Mouse (Mus musculus) activated CD4-positive, CD25-positive, alpha-beta regulatory T cell, adult 4 months (primary cell): ENCODE results near the gene Usp8. TPM values are rescaled to one million over a fixed set of nuclear protein-coding genes. Genes with fewer than 3 reads are reported as not detected.

ENCODE experiments used
- ATAC-seq: one replicate; pipeline ENCODE4 v1.8.0; 2017
- polyA plus RNA-seq, 2 experiments: library from polyadenylated mRNA; unstranded; fragments of 100-300 nt; shearing (Covaris generic); gene quantifications; one replicate each; pipeline ENCODE4 v1.2.1; 2017

Gene Usp8
- polyA plus RNA-seq = 10 to 100 TPM; 36.0 to 37.8 TPM

DNA sequence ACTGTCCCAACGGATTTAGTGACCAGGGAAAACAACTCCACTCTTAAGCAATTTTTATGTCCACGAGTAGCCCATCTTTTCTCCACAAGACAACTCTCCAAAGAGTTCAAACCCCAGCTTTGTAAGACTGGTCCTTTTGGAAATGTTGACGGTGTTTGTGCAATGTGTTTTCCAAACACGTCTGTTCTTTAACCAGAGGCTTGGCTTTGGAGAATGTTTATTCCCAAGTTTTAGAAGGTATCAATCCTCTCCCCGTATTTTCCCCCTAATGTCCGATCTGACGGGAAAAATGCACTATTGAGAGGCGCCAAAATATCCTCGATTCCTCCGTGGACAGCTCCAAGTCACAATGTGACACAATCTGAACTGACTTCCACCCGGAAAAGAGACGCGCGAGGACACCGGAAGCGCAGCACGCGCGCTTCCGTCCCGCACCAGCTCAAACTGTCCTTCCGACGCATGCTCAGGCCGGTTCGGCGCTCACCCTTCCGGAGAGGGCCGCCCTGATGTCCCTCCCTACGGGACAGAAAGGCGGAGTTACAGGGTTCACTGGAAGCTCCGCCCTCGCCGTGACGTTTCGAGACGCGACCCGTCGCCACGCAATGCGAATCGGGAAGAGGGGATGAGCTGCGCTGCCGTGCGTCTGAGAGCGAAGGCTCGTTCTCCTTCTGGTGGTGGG is at the start of gene Usp8:
Usp8 (plus strand) TSS at position 570 of the 679 bp plus-strand sequence.
- peak; percentile 90 for ATAC-seq

GRCm38 (mm10) chr2:126663481-126663880 is 43.6 kb upstream of the Usp8 start:
- peak; percentile 45 for ATAC-seq

GRCm38 (mm10) chr2:126665984-126666383 is 41.1 kb upstream of the Usp8 start:
- peak; percentile 80 for ATAC-seq

GRCm38 (mm10) chr2:126668621-126669252 is 38.4 kb upstream of the Usp8 start:
- ATAC-seq = no peak

DNA sequence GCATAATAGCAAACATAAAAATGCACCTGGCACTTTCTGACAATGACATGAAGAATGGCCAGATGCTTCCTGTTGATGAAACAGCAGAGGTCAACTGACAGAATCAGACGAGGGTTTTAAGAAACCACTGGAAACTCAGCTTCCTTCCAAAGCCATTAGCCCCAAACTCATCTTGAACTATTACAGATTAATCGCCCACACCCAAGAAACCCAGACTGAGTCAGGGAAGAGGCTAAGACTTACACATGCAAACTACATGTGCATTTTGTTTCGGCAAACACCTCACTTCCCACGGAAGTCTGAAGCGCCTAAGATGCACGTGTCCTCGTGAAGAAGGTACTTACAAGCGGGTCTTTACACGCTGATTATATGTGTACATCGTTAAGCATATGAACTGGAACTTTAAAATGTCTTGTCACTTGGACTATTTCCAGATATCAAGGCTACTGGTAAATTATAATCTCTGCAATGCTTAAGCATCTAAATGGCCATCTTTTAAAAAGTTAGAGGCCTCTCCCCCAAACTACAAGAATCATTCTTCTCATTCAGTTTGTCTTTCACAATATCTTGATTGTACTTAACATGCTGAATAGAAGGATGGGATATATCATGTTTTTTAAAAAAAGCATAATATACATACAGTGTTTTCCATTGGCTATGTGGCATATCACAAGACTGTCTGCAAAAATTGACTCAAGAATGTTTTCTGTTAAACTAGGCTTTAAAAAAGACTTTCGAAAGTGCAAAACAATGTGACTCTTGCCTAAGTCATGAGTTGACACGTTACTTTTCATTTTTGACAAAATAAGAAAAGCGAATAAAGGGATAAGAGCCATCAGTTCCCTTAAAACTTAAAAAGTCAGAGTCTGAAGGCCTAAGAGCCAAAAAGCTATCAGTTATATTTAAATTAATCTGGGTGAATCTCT is 33.5 kb upstream of the Usp8 start:
- ATAC-seq = peak; percentile 37

- ATAC-seq = peak; percentile 15
Measured at GRCm38 (mm10) chr2:126674441-126675168, 32.5 kb upstream of the Usp8 start.

- peak; percentile 68 for ATAC-seq
Measured at GRCm38 (mm10) chr2:126675169-126676121, 31.7 kb upstream of the Usp8 start.

GRCm38 (mm10) chr2:126676122-126676515 is 31.0 kb upstream of the Usp8 start, which contains the start of gene Gabpb1:
Gene Gabpb1 (minus strand): TSS chr2:126676337.
- no peak for ATAC-seq

- ATAC-seq = no peak
Measured at GRCm38 (mm10) chr2:126677366-126677765, 29.8 kb upstream of the Usp8 start.

DNA sequence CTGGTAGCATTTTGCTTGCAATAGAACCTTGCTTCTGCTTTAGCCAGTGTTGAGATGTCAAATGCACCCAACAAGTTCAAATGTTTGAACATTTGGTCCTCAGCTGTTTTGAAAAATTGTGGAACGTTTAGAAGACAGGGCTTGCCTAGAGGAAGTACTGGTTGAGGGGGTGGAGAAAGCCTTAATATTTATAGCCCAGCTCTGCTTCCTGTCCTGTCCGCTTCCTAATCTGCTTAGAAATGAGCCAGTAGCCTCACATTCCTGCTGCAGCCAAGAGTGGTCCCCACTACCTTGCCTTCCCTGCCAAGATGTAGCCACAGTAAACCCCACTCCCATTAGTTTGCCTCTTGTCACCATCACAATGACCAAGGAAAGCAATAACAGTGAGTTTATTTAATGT is 24.8 kb upstream of the Usp8 start:
- no peak for ATAC-seq

DNA sequence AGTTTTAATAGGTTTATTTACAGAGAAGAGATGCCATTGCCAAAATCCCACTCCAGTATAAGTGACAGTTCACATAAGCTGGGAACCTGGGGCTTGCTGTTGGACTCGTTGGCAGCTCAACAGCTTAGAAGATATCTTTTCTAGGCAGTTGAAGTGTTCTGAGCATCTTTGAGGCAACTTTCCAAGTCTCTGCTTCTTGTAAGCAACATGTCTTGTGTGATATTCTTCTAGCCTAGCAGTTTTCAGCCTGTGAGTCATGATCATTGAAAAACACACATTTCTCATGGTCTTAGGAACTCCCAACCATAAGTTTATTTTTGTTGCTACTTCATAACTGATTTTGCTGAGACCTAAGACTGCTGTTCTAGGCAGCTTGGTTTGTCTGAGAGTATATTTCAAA is 24.2 kb upstream of the Usp8 start:
- ATAC-seq = no peak

DNA sequence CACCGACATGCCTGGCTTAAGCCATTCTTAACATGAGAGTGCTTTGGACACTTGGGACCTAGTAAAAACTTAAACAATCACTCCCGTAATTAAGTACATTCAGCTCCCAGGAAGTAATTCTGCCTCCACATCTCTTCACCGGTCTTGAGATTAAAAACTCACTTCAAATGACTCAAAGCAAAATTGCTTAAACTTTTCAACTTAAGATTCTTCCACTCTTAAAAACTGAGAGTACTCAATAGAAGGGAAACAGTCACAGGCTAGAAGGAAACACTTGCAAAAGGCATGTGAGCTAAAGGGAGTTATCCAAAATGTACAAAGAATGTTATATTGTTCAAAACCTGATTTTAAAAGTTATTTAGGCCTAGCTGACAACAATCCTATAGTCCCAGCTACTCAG is 15.8 kb upstream of the Usp8 start:
- ATAC-seq = no peak

GRCm38 (mm10) chr2:126695285-126695684 is 11.8 kb upstream of the Usp8 start:
- ATAC-seq = no peak

- ATAC-seq = no peak
Measured at GRCm38 (mm10) chr2:126707438-126707779, 281 bp downstream of the Usp8 start.

DNA sequence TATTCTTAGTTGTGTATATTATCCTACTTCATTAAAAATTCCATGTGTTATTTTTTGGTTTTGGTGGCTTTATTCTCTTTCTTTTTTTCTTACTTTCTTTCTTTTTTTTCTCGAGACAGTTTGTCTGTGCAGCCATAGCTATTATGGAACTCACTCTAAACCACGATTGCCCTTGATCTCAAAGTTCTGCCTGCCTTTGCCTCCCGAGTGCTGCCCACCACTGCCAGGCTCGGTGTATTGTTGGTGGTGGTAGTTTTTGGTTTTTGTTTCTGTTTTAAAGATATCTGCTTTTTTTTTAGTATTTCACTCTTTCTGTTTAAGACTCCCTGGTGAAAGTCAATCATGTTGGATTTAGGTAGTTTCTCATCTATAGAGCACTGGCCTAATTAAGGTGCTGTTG is 1.2 kb downstream of the Usp8 start:
- peak; percentile 6 for ATAC-seq

DNA sequence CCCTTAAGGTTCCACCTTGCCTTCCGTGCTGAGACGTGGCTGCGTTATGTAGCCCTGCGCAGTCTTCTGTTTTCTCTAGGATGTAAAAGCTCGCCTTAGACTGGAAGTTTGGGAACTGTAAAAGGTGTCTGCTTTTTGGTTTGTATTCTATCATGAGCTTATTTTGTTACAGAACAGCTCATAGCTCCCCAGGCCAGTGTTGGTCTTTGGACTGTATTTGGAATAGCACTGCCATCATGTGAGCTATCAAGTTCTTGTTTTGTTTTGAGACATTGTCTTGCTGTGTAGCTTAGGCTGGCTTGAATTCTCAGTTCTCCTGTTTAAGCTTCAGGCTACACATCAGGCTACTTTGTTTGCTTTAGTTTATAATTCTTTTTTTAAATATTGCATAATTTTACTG is 5.4 kb downstream of the Usp8 start:
- ATAC-seq = no peak

GRCm38 (mm10) chr2:126712950-126713349 is 5.8 kb downstream of the Usp8 start:
- no peak for ATAC-seq

GRCm38 (mm10) chr2:126729207-126729606 is 22.1 kb downstream of the Usp8 start:
- no peak for ATAC-seq

DNA sequence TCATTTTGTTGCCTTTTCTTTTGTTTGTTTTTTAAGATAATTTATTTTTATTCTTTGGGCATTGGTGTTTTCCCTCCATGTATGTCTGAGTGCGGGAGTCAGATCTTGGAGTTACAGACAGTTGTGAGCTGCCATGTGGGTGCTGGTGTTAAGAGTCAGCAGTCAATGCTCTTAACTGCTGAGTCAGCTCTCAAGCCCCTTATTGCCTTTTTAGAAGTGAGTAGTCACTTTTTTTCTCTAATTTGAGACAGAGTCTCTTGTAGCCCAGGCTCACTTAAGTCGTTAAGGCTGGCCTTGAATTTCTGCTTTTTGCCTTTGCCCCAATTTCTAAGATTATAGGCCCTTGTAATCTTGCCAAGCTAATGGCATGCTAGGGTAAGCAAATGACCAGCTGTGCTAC is 23.4 kb downstream of the Usp8 start:
- no peak for ATAC-seq

DNA sequence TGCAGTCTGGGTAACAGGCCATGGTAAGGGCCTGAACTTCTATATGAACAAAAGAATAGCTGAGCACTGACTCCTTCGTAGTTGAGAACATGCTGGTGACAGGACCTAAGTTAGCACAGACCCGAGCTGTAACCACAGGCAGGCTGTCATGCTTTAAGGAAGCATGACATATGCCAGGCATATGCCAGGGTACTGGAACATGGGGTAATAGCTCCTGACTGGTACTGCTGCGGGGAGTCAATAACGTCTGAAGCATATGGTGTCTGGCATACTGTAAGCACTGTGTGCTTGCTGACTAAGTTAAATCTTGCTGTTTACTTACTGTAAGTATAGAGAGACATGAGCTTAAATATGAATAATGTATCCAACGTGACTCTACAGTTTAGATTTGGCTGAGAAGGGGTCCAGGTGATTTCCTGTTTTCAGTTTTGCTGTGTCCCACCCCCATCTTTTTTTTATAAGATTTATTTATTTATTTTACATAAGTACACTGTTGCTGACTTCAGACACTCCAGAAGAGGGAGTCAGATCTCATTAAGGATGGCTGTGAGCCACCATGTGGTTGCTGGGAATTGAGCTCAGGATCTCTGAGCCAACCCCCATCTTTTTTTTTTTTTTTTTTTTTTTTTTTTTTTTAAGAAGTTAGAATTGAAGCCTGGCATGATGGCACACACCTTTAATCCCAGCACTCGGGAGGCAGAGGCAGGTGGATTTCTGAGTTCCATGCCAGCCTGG is 28.4 kb downstream of the Usp8 start:
- ATAC-seq = no peak

- ATAC-seq = no peak
Measured at GRCm38 (mm10) chr2:126740314-126740713, 33.2 kb downstream of the Usp8 start.
